Mouse (Mus musculus): ENCODE data around the gene Gid8. TPM values are rescaled to one million over a fixed set of nuclear protein-coding genes. Genes with fewer than 3 reads are reported as not detected.

Gid8 gene
- polyA plus RNA-seq, 1 experiment from 2014 or later, result 58.1 TPM

GRCm38 (mm10) chr2:180754976-180755688 is 45.2 kb downstream of the Gid8 start:
- Histone ChIP-seq H3K27ac (ENCODE audit: low read depth, low read length) (no peak overlapping the region), H3K4me2 (ENCODE audit: low read depth, low read length, severe bottlenecking) (no peak overlapping the region), H3K27me3 (ENCODE audit: control insufficient read depth, insufficient read depth, low read length) (no peaks in the 10 kb centered on the region), H3K4me1 (replicated peaks; ENCODE audit: control insufficient read depth, insufficient read depth, low read length) (no peaks in the 10 kb centered on the region), H3K4me3 (ENCODE audit: low read depth, low read length) (no peak overlapping the region), H3K9ac (ENCODE audit: low read length) (no peak overlapping the region), H3K36me3 (ENCODE audit: control insufficient read depth, insufficient read depth, low read length) (no peaks in the 10 kb centered on the region), H3K9me3 (ENCODE audit: control insufficient read depth, low read length) (no peaks in the 10 kb centered on the region)
- no peak for DNase-seq (ENCODE audit: low spot score)
- no peak for ATAC-seq (replicated peaks; ENCODE audit: low FRiP score)
- WGBS, result 72% methylated on average over 5 of the region's 5 CpGs

DNA sequence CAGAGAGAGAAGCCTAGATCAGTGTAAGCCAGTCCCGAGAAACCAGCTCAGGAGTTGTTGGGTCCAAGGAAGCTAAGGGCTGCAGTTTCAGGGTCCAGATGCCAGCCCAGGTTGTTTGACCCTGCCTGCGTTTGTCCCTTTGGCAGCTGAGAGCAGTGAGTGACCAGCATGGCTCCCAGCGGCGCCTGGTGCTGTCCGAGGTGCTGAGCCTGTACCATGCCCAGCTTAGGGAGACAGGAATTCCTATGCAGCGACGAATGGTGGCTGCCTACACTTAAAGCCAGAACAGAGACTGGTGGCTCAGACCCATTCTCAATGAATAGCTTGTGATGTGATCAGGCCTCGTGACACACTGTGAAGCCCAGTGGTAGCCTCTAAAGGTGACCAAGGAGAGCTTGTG is 46.0 kb downstream of the Gid8 start:
- Histone ChIP-seq H3K27me3 (ENCODE audit: control insufficient read depth, insufficient read depth, low read length) (no peaks in the 10 kb centered on the region), H3K36me3 (ENCODE audit: control insufficient read depth, insufficient read depth, low read length) (no peaks in the 10 kb centered on the region), H3K4me1 (replicated peaks; ENCODE audit: control insufficient read depth, insufficient read depth, low read length) (no peaks in the 10 kb centered on the region), H3K9me3 (ENCODE audit: control insufficient read depth, low read length) (no peaks in the 10 kb centered on the region), H3K9ac (ENCODE audit: low read length) (no peak overlapping the region), H3K4me2 (ENCODE audit: low read depth, low read length, severe bottlenecking) (no peak overlapping the region), H3K4me3 (ENCODE audit: low read depth, low read length) (no peak overlapping the region), H3K27ac (ENCODE audit: low read depth, low read length) (no peak overlapping the region)
- DNase-seq (ENCODE audit: low spot score), result peak; percentile 84
- no peak for ATAC-seq (replicated peaks; ENCODE audit: low FRiP score)
- 4% methylated on average over 8 of the region's 8 CpGs for WGBS

DNA sequence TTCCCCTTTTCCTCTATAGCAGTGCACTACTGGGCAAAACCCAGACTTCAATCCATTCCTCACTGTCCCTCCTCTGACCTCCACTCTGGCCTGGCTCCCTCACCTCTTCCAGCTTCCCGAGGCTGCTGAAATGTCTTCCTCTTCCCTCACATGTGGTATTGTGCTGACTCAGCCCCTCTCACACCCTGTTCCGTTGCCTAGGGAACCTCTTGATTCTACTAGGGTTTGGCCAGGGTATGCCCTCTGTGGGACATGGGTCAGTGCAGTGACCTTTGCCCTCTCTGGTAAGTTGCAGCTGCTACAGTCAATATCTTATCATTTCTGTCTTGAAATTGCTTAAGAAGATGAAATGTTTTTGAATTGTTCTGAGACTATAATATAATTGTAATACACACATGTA is 46.9 kb downstream of the Gid8 start:
- DNase-seq (ENCODE audit: low spot score) (no peak), ATAC-seq (replicated peaks; ENCODE audit: low FRiP score) (no peak)
- WGBS, result 46% methylated on average over 2 of the region's 2 CpGs
- H3K36me3 ChIP-seq (ENCODE audit: control insufficient read depth, insufficient read depth, low read length), result no peaks in the 10 kb centered on the region
- no peak overlapping the region for H3K27ac ChIP-seq (ENCODE audit: low read depth, low read length)
- H3K4me3 ChIP-seq (ENCODE audit: low read depth, low read length), result no peak overlapping the region
- H3K27me3 ChIP-seq (ENCODE audit: control insufficient read depth, insufficient read depth, low read length), result no peaks in the 10 kb centered on the region
- H3K9ac ChIP-seq (ENCODE audit: low read length), result no peak overlapping the region
- H3K4me1 ChIP-seq (replicated peaks; ENCODE audit: control insufficient read depth, insufficient read depth, low read length), result no peaks in the 10 kb centered on the region
- H3K9me3 ChIP-seq (ENCODE audit: control insufficient read depth, low read length), result no peaks in the 10 kb centered on the region
- no peak overlapping the region for H3K4me2 ChIP-seq (ENCODE audit: low read depth, low read length, severe bottlenecking)

DNA sequence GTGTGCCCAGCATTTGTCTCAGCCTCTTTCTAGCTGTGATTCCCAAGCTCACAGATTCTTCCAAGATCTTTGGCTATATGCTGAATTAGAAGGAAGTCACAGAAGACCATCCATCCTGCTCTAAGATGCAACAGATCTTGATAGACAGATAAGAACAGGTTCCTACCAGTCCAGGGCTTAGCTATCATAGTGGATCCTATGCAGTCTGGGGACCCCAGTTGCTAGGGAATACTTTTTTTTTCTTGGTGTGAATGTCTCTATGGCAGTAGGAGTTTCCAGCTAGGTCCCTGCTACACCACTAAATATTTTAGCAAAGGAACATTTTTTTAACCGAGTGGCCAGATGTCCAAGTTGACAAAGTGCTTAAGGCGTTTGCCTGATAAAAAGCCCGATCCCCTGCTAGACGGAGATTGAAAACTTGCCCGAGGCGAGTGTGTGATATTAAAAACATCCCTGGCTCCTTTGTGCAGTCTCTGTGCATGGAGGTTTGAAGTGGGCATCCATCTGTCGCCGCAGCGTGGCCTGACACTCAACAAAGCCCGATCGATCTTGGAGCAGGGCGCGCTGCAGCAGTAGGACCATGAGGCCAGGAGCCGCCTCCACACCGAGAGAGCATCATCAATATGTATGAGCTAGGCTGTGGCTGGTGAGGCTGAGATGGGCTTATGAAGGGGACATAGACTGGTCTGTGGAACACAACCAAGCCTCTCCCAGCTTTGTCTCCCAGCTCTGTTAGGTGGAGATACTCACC is 48.8 kb downstream of the Gid8 start:
- peak; percentile 51; the same call in 1 of the 2 replicates for ATAC-seq (replicated peaks; ENCODE audit: low FRiP score)
- H3K36me3 ChIP-seq (ENCODE audit: control insufficient read depth, insufficient read depth, low read length), result no peaks in the 10 kb centered on the region
- DNase-seq (ENCODE audit: low spot score), result no peak
- H3K9ac ChIP-seq (ENCODE audit: low read length), result no peak overlapping the region
- H3K4me3 ChIP-seq (ENCODE audit: low read depth, low read length), result no peak overlapping the region
- 55% methylated on average over 15 of the region's 15 CpGs for WGBS
- H3K9me3 ChIP-seq (ENCODE audit: control insufficient read depth, low read length), result no peaks in the 10 kb centered on the region
- no peaks in the 10 kb centered on the region for H3K4me1 ChIP-seq (replicated peaks; ENCODE audit: control insufficient read depth, insufficient read depth, low read length)
- H3K27me3 ChIP-seq (ENCODE audit: control insufficient read depth, insufficient read depth, low read length), result no peaks in the 10 kb centered on the region
- H3K27ac ChIP-seq (ENCODE audit: low read depth, low read length), result no peak overlapping the region
- no peak overlapping the region for H3K4me2 ChIP-seq (ENCODE audit: low read depth, low read length, severe bottlenecking)

DNA sequence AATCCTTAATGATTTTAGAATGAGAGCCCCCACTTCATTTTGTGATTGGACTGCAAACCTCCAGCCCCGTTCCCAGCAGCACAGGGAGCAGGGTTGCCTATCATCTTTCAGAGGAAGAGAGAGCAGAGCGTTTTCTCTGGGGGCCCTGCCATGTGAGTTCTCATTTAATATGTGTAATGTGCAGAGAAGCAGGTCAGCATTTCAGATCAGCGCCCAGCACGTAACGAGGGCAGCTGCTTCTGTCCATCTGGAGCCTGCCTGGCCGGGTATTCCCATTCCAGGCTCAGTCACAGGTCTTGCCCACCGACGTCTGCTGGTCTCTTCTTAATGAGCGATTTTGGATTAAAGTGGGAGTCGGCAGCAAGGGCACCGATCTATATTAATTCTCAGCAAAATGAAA is 55.1 kb downstream of the Gid8 start:
- no peaks in the 10 kb centered on the region for H3K36me3 ChIP-seq (ENCODE audit: control insufficient read depth, insufficient read depth, low read length)
- H3K4me2 ChIP-seq (ENCODE audit: low read depth, low read length, severe bottlenecking), result no peak overlapping the region
- no peak overlapping the region for H3K27ac ChIP-seq (ENCODE audit: low read depth, low read length)
- H3K9ac ChIP-seq (ENCODE audit: low read length), result no peak overlapping the region
- no peaks in the 10 kb centered on the region for H3K27me3 ChIP-seq (ENCODE audit: control insufficient read depth, insufficient read depth, low read length)
- DNase-seq (ENCODE audit: low spot score), result no peak
- ATAC-seq (replicated peaks; ENCODE audit: low FRiP score), result no peak
- H3K4me3 ChIP-seq (ENCODE audit: low read depth, low read length), result no peak overlapping the region
- H3K9me3 ChIP-seq (ENCODE audit: control insufficient read depth, low read length), result no peaks in the 10 kb centered on the region
- 74% methylated on average over 11 of the region's 11 CpGs for WGBS
- no peaks in the 10 kb centered on the region for H3K4me1 ChIP-seq (replicated peaks; ENCODE audit: control insufficient read depth, insufficient read depth, low read length)

GRCm38 (mm10) chr2:180765713-180766112 is 55.8 kb downstream of the Gid8 start:
- Histone ChIP-seq H3K9me3 (ENCODE audit: control insufficient read depth, low read length) (no peaks in the 10 kb centered on the region), H3K4me2 (ENCODE audit: low read depth, low read length, severe bottlenecking) (no peak overlapping the region), H3K4me1 (replicated peaks; ENCODE audit: control insufficient read depth, insufficient read depth, low read length) (no peaks in the 10 kb centered on the region), H3K36me3 (ENCODE audit: control insufficient read depth, insufficient read depth, low read length) (no peaks in the 10 kb centered on the region), H3K27me3 (ENCODE audit: control insufficient read depth, insufficient read depth, low read length) (no peaks in the 10 kb centered on the region), H3K9ac (ENCODE audit: low read length) (no peak overlapping the region), H3K27ac (ENCODE audit: low read depth, low read length) (no peak overlapping the region), H3K4me3 (ENCODE audit: low read depth, low read length) (no peak overlapping the region)
- DNase-seq (ENCODE audit: low spot score), result no peak
- no peak for ATAC-seq (replicated peaks; ENCODE audit: low FRiP score)
- 81% methylated on average over 7 of the region's 7 CpGs for WGBS

Other genes starting within 250 kb of the Gid8 start
- 0.15 and 0.21 TPM in 2 replicates for gene Ntsr1, start 210.1 kb upstream of the Gid8 start, polyA plus RNA-seq (2014; fragmentation: Nextera tagmentation; extraction: Ambion mirVana)
- 49.5 and 51.9 TPM in 2 replicates for gene Mrgbp, start 128.8 kb upstream of the Gid8 start, polyA plus RNA-seq (2014; fragmentation: Nextera tagmentation; extraction: Ambion mirVana)
- 98.6 and 108 TPM in 2 replicates for gene Ogfr, start 120.9 kb upstream of the Gid8 start, polyA plus RNA-seq (2014; fragmentation: Nextera tagmentation; extraction: Ambion mirVana)
- gene Col9a3, start 112.3 kb upstream of the Gid8 start, polyA plus RNA-seq (2014; fragmentation: Nextera tagmentation; extraction: Ambion mirVana), result 7.3 and 8.4 TPM in 2 replicates
- 0.17 and 0.23 TPM in 2 replicates for gene Tcfl5, start 67.4 kb upstream of the Gid8 start, polyA plus RNA-seq (2014; fragmentation: Nextera tagmentation; extraction: Ambion mirVana)
- 39.8 and 44.1 TPM in 2 replicates for gene Dido1, start 118 bp upstream of the Gid8 start, polyA plus RNA-seq (2014; fragmentation: Nextera tagmentation; extraction: Ambion mirVana)
- gene Slc17a9, start 15.1 kb downstream of the Gid8 start, polyA plus RNA-seq (2014; fragmentation: Nextera tagmentation; extraction: Ambion mirVana), result 0.11 and 0.57 TPM in 2 replicates
- gene Bhlhe23, start 66.8 kb downstream of the Gid8 start, polyA plus RNA-seq (2014; fragmentation: Nextera tagmentation; extraction: Ambion mirVana), result 0.85 and 0.87 TPM in 2 replicates
- 74.5 and 75.4 TPM in 2 replicates for gene Ythdf1, start 210.8 kb downstream of the Gid8 start, polyA plus RNA-seq (2014; fragmentation: Nextera tagmentation; extraction: Ambion mirVana)
- gene Birc7, start 218.9 kb downstream of the Gid8 start, polyA plus RNA-seq (2014; fragmentation: Nextera tagmentation; extraction: Ambion mirVana), result 0.35 and 0.36 TPM in 2 replicates
- gene Nkain4, start 244.6 kb downstream of the Gid8 start, polyA plus RNA-seq (2014; fragmentation: Nextera tagmentation; extraction: Ambion mirVana), result 33.5 and 36.1 TPM in 2 replicates

All from forebrain, embryonic 11.5 days (tissue).